Mouse (Mus musculus) MEL (cell line): ENCODE data around the gene Rnf213. TPM values are rescaled to one million over a fixed set of nuclear protein-coding genes. Genes with fewer than 3 reads are reported as not detected.

Source experiments
- DNase-seq: peaks from one replicate; pipeline ENCODE4 v3.0.0; 2011; ENCODE audit warnings: low read depth, low spot score
- H3K27ac ChIP-seq: 2 replicates; pipeline ENCODE4 v1.5.1; 2012; ENCODE audit warnings: low read depth, mild to moderate bottlenecking, control low read depth, low read length, moderate library complexity; ENCODE audit not compliant: control insufficient read depth
- H3K27me3 ChIP-seq, 2 experiments: fragments of 150-350 bp in 1 of 2; sonication (generic) in 1 of 2; 2 replicates each; pipeline ENCODE4 v1.6.1; 2012; ENCODE audit warnings: low read length in 2 of 2, mild to moderate bottlenecking in 2 of 2, improper control_type of control experiment in 1 of 2, moderate library complexity in 1 of 2; ENCODE audit not compliant: insufficient read depth in 2 of 2, control insufficient read depth in 1 of 2
- H3K36me3 ChIP-seq, 2 experiments: 2 replicates each; pipeline ENCODE4 v1.6.1; 2012 to 2014; ENCODE audit warnings: low read length in 2 of 2, improper control_type of control experiment in 1 of 2, inconsistent platforms in 1 of 2, mild to moderate bottlenecking in 1 of 2; ENCODE audit not compliant: insufficient read depth in 2 of 2, control insufficient read depth in 1 of 2
- H3K4me1 ChIP-seq, 2 experiments: fragments of 150-350 bp in 1 of 2; sonication (generic) in 1 of 2; 2 replicates each; pipeline ENCODE4 v1.6.1; 2012; ENCODE audit warnings: low read length in 2 of 2, improper control_type of control experiment in 1 of 2, mild to moderate bottlenecking in 1 of 2; ENCODE audit not compliant: insufficient read depth in 2 of 2, control insufficient read depth in 1 of 2
- H3K4me3 ChIP-seq, 2 experiments: fragments of 150-350 bp in 1 of 2; sonication (generic) in 1 of 2; 2 replicates each; pipeline ENCODE4 v1.5.1; 2012; ENCODE audit warnings: low read depth in 2 of 2, low read length in 2 of 2, mild to moderate bottlenecking in 2 of 2, moderate library complexity in 2 of 2, control low read depth in 1 of 2, improper control_type of control experiment in 1 of 2; ENCODE audit not compliant: control insufficient read depth in 1 of 2, insufficient read depth in 1 of 2
- H3K79me2 ChIP-seq: 2 replicates; pipeline ENCODE4 v1.6.1; 2012; ENCODE audit warnings: mild to moderate bottlenecking, low read length, moderate library complexity; ENCODE audit not compliant: control insufficient read depth, poor library complexity, insufficient read depth
- H3K9ac ChIP-seq: 2 replicates; pipeline ENCODE4 v1.6.1; 2012; ENCODE audit warnings: low read depth, mild to moderate bottlenecking, control low read depth, low read length, moderate library complexity; ENCODE audit not compliant: control insufficient read depth, poor library complexity, severe bottlenecking
- H3K9me3 ChIP-seq: fragments of 150-350 bp; sonication (generic); replicated peaks from 2 replicates; pipeline ENCODE4 v1.6.1; 2012; ENCODE audit warnings: mild to moderate bottlenecking, low read length, improper control_type of control experiment, moderate library complexity; ENCODE audit not compliant: insufficient read depth
- BHLHE40 ChIP-seq: IDR thresholded peaks from 2 replicates; pipeline ENCODE4 v1.6.1; 2012; ENCODE audit warnings: low read depth, mild to moderate bottlenecking, inconsistent platforms, low read length, improper control_type of control experiment, borderline replicate concordance
- CHD2 ChIP-seq: IDR thresholded peaks from 2 replicates; pipeline ENCODE4 v1.6.1; 2011; ENCODE audit warnings: low read length, improper control_type of control experiment
- E2F4 ChIP-seq: IDR thresholded peaks from 2 replicates; pipeline ENCODE4 v1.6.1; 2011; ENCODE audit warnings: low read depth, low read length, improper control_type of control experiment, borderline replicate concordance
- ELF1 ChIP-seq: IDR thresholded peaks from 2 replicates; pipeline ENCODE4 v1.6.1; 2014; ENCODE audit warnings: low read depth, mild to moderate bottlenecking, inconsistent platforms, low read length, improper control_type of control experiment, moderate library complexity
- EP300 ChIP-seq, 2 experiments: IDR thresholded peaks; 2 replicates each; pipeline ENCODE4 v1.6.1; 2011; ENCODE audit warnings: improper control_type of control experiment in 2 of 2, low read length in 2 of 2, low read depth in 1 of 2, mild to moderate bottlenecking in 1 of 2
- ETS1 ChIP-seq: IDR thresholded peaks from 2 replicates; pipeline ENCODE4 v1.6.1; 2012; ENCODE audit warnings: low read depth, mild to moderate bottlenecking, inconsistent platforms, low read length, improper control_type of control experiment, moderate library complexity
- GABPA ChIP-seq: IDR thresholded peaks from 2 replicates; pipeline ENCODE4 v1.6.1; 2012; ENCODE audit warnings: low read depth, mild to moderate bottlenecking, inconsistent platforms, low read length, improper control_type of control experiment, moderate library complexity
- KAT2A ChIP-seq: conservative IDR thresholded peaks from 2 replicates; pipeline ENCODE4 v1.6.1; 2012; ENCODE audit warnings: low read depth, low read length, improper control_type of control experiment, inconsistent platforms
- MEF2A ChIP-seq: IDR thresholded peaks from 2 replicates; pipeline ENCODE4 v1.6.1; 2014; ENCODE audit warnings: low read depth, mild to moderate bottlenecking, inconsistent platforms, low read length, improper control_type of control experiment; ENCODE audit not compliant: poor library complexity, insufficient replicate concordance, severe bottlenecking; ENCODE audit errors: extremely low read depth
- MXI1 ChIP-seq: IDR thresholded peaks from 2 replicates; pipeline ENCODE4 v1.6.1; 2011; ENCODE audit warnings: mild to moderate bottlenecking, low read depth, low read length, improper control_type of control experiment
- MYC ChIP-seq: IDR thresholded peaks from 2 replicates; pipeline ENCODE4 v1.6.1; 2011; ENCODE audit warnings: low read depth, mild to moderate bottlenecking, low read length, improper control_type of control experiment, moderate library complexity
- NELFE ChIP-seq: IDR thresholded peaks from 2 replicates; pipeline ENCODE4 v1.6.1; 2011; ENCODE audit warnings: low read depth, low read length, improper control_type of control experiment
- NRF1 ChIP-seq: IDR thresholded peaks from 2 replicates; pipeline ENCODE4 v1.6.1; 2014; ENCODE audit warnings: low read depth, mild to moderate bottlenecking, inconsistent platforms, low read length, improper control_type of control experiment, moderate library complexity; ENCODE audit not compliant: poor library complexity, insufficient read depth, severe bottlenecking
- POLR2AphosphoS5 ChIP-seq: IDR thresholded peaks from 2 replicates; pipeline ENCODE4 v1.6.1; 2012; ENCODE audit warnings: low read depth, borderline replicate concordance, mild to moderate bottlenecking, inconsistent platforms, low read length, moderate library complexity, mixed read lengths
- RAD21 ChIP-seq: IDR thresholded peaks from 2 replicates; pipeline ENCODE4 v1.6.1; 2011; ENCODE audit warnings: mild to moderate bottlenecking, low read depth, low read length, improper control_type of control experiment
- SIN3A ChIP-seq: IDR thresholded peaks from 2 replicates; pipeline ENCODE4 v1.6.1; 2012; ENCODE audit warnings: low read length, improper control_type of control experiment, inconsistent platforms
- TAL1 ChIP-seq: IDR thresholded peaks from 2 replicates; pipeline ENCODE4 v1.6.1; 2012; ENCODE audit warnings: mild to moderate bottlenecking, inconsistent platforms, low read length, moderate library complexity, mixed read lengths
- TBP ChIP-seq: IDR thresholded peaks from 2 replicates; pipeline ENCODE4 v1.8.0; 2011; ENCODE audit warnings: low read depth, low read length, improper control_type of control experiment
- UBTF ChIP-seq: IDR thresholded peaks from 2 replicates; pipeline ENCODE4 v1.6.1; 2012; ENCODE audit warnings: low read depth, mild to moderate bottlenecking, inconsistent platforms, low read length, improper control_type of control experiment, moderate library complexity, borderline replicate concordance; ENCODE audit not compliant: insufficient read depth
- ZMIZ1 ChIP-seq: IDR thresholded peaks from 2 replicates; pipeline ENCODE4 v1.6.1; 2012; ENCODE audit warnings: low read depth, mild to moderate bottlenecking, inconsistent platforms, low read length, improper control_type of control experiment, moderate library complexity
- ZNF384 ChIP-seq: IDR thresholded peaks from 2 replicates; pipeline ENCODE4 v1.6.1; 2012; ENCODE audit warnings: low read depth, mild to moderate bottlenecking, inconsistent platforms, low read length, improper control_type of control experiment
- polyA plus RNA-seq, 2 experiments: library from polyadenylated mRNA; stranded (reverse) in 1 of 2; unstranded in 1 of 2; fragments of >175 nt in 1 of 2; fragments of >200 nt in 1 of 2; gene quantifications; 2 replicates each; pipeline versions ENCODE4 v1.2.1 to v1.2.4; 2012; ENCODE audit warnings: low replicate concordance in 2 of 2, low read depth in 1 of 2; ENCODE audit not compliant: insufficient read length in 2 of 2, insufficient read depth in 1 of 2, missing spikeins in 1 of 2
- total RNA-seq: library from RNA; depleted of rRNA; stranded (reverse); fragments of 300-350 nt; gene quantifications from 2 replicates; pipeline ENCODE4 v1.2.3, GENCODE M21; 2012

Rnf213 gene
- total and polyA plus RNA-seq, 3 experiments: 10.7 to 11.6 TPM; not detected in 1

- Histone ChIP-seq H3K27me3 (peaks cover 14% of the 10 kb centered on the region in 2 experiments), H3K4me3 (no peak overlapping the region), H3K36me3 (no peaks in the 10 kb centered on the region), H3K4me1 (no peaks in the 10 kb centered on the region), H3K9ac (no peak overlapping the region), H3K9me3 (no peaks in the 10 kb centered on the region), H3K27ac (no peak overlapping the region), H3K79me2 (no peaks in the 10 kb centered on the region)
- TF ChIP-seq KAT2A (no peak), NELFE (no peak), EP300 (IDR thresholded peaks at IDR 0.05; ENCODE audit: low read depth in 1 of 2, low read length in 2 of 2) (no peak), ZMIZ1 (no peak), E2F4 (no peak), ZNF384 (no peak), BHLHE40 (no peak), ETS1 (no peak), UBTF (no peak)
- no peak for DNase-seq
Observed at GRCm38 (mm10) chr11:119516677-119517361, 123.9 kb downstream of the Rnf213 start.

GRCm38 (mm10) chr11:119519387-119519786, 126.5 kb downstream of the Rnf213 start:
- Histone ChIP-seq H3K4me3 (no peak overlapping the region), H3K4me1 (peaks cover 0 to 6% of the 10 kb centered on the region in 2 experiments; a peak in 1 of 4 replicates), H3K36me3 (peaks cover 0 to 3% of the 10 kb centered on the region in 2 experiments; a peak in 1 of 4 replicates), H3K27ac (no peak overlapping the region), H3K27me3 (peaks cover 14 to 15% of the 10 kb centered on the region in 2 experiments), H3K79me2 (no peaks in the 10 kb centered on the region), H3K9me3 (no peaks in the 10 kb centered on the region), H3K9ac (no peak overlapping the region)
- no peak for DNase-seq
- no peak for TF ChIP-seq ZNF384
- no peak for TF ChIP-seq GABPA
- TF ChIP-seq NELFE: no peak
- TF ChIP-seq, all 39 proteins: peak for 0

- DNase-seq: no peak
- Histone ChIP-seq H3K27me3 (peaks cover 14 to 15% of the 10 kb centered on the region in 2 experiments), H3K9ac (no peak overlapping the region), H3K4me3 (no peak overlapping the region), H3K79me2 (no peaks in the 10 kb centered on the region), H3K36me3 (peaks cover 0 to 4% of the 10 kb centered on the region in 2 experiments; a peak in 1 of 4 replicates), H3K27ac (no peak overlapping the region), H3K9me3 (no peaks in the 10 kb centered on the region), H3K4me1 (peaks cover 0 to 8% of the 10 kb centered on the region in 2 experiments; a peak in 2 of 4 replicates)
- TF ChIP-seq MEF2A (no peak), TAL1 (no peak), POLR2AphosphoS5 (no peak), RAD21 (no peak), MYC (no peak), MXI1 (no peak), TBP (no peak), NRF1 (no peak), SIN3A (no peak), ELF1 (no peak), CHD2 (no peak)
- TF ChIP-seq, all 39 proteins: peak for 0
Observed at GRCm38 (mm10) chr11:119520005-119520712, 127.3 kb downstream of the Rnf213 start.
